Mouse (Mus musculus): ENCODE measurements around the gene Zfp870. TPM values are rescaled to one million over a fixed set of nuclear protein-coding genes. Genes with fewer than 3 reads are reported as not detected.
A peak's percentile ranks its signal among the peaks of the same experiment; 100 is the strongest.

The Zfp870 gene
- polyA plus RNA-seq, 1 experiment: 0.34 TPM

- WGBS: 93% methylated on average over 4 of the region's 4 CpGs
- H3K27ac ChIP-seq (ENCODE audit: control insufficient read depth, insufficient read depth, low read length): no peak overlapping the region
- H3K36me3 ChIP-seq (ENCODE audit: control insufficient read depth, insufficient read depth, low read length): no peaks in the 10 kb centered on the region
- TF ChIP-seq POLR2A (IDR thresholded peaks at IDR 0.05; ENCODE audit: control insufficient read depth, extremely low read depth, insufficient read depth, low read length, poor library complexity) (no peak), CTCF (IDR thresholded peaks at IDR 0.05; ENCODE audit: borderline replicate concordance, control insufficient read depth, extremely low read depth, insufficient read depth, low read length, poor library complexity) (no peak)
- H3K4me1 ChIP-seq (replicated peaks; ENCODE audit: control insufficient read depth, insufficient read depth, low read length): peaks cover 9% of the 10 kb centered on the region
- no peak for DNase-seq
- no peak overlapping the region for H3K4me3 ChIP-seq (ENCODE audit: control insufficient read depth, insufficient read depth, low read length)
- H3K27me3 ChIP-seq (ENCODE audit: control insufficient read depth, insufficient read depth, low read length): no peaks in the 10 kb centered on the region
These were observed 4.0 kb upstream of the Zfp870 start for GRCm38 (mm10) chr17:32895421-32895820.

GRCm38 (mm10) chr17:32893901-32894300 lies 2.5 kb upstream of the Zfp870 start:
- no peaks in the 10 kb centered on the region for H3K36me3 ChIP-seq (ENCODE audit: control insufficient read depth, insufficient read depth, low read length)
- no peak overlapping the region for H3K4me3 ChIP-seq (ENCODE audit: control insufficient read depth, insufficient read depth, low read length)
- DNase-seq: no peak
- no peaks in the 10 kb centered on the region for H3K27me3 ChIP-seq (ENCODE audit: control insufficient read depth, insufficient read depth, low read length)
- peaks cover 10% of the 10 kb centered on the region for H3K4me1 ChIP-seq (replicated peaks; ENCODE audit: control insufficient read depth, insufficient read depth, low read length)
- TF ChIP-seq CTCF (IDR thresholded peaks at IDR 0.05; ENCODE audit: borderline replicate concordance, control insufficient read depth, extremely low read depth, insufficient read depth, low read length, poor library complexity): no peak
- TF ChIP-seq POLR2A (IDR thresholded peaks at IDR 0.05; ENCODE audit: control insufficient read depth, extremely low read depth, insufficient read depth, low read length, poor library complexity): no peak
- H3K27ac ChIP-seq (ENCODE audit: control insufficient read depth, insufficient read depth, low read length): no peak overlapping the region
- 82% methylated on average over 3 of the region's 3 CpGs for WGBS

GRCm38 (mm10) chr17:32890852-32891238 lies 597 bp downstream of the Zfp870 start:
- no peak overlapping the region for H3K27ac ChIP-seq (ENCODE audit: control insufficient read depth, insufficient read depth, low read length)
- WGBS: 6% methylated on average over 11 of the region's 11 CpGs
- peak overlapping the region; percentile 36 for H3K4me3 ChIP-seq (ENCODE audit: control insufficient read depth, insufficient read depth, low read length)
- TF ChIP-seq POLR2A (IDR thresholded peaks at IDR 0.05; ENCODE audit: control insufficient read depth, extremely low read depth, insufficient read depth, low read length, poor library complexity): no peak
- no peak for TF ChIP-seq CTCF (IDR thresholded peaks at IDR 0.05; ENCODE audit: borderline replicate concordance, control insufficient read depth, extremely low read depth, insufficient read depth, low read length, poor library complexity)
- no peak for DNase-seq
- H3K4me1 ChIP-seq (replicated peaks; ENCODE audit: control insufficient read depth, insufficient read depth, low read length): peaks cover 10% of the 10 kb centered on the region
- H3K36me3 ChIP-seq (ENCODE audit: control insufficient read depth, insufficient read depth, low read length): no peaks in the 10 kb centered on the region
- no peaks in the 10 kb centered on the region for H3K27me3 ChIP-seq (ENCODE audit: control insufficient read depth, insufficient read depth, low read length)

GRCm38 (mm10) chr17:32889611-32890010 lies 1.8 kb downstream of the Zfp870 start:
- no peaks in the 10 kb centered on the region for H3K36me3 ChIP-seq (ENCODE audit: control insufficient read depth, insufficient read depth, low read length)
- 98% methylated on average over 6 of the region's 6 CpGs for WGBS
- no peak for TF ChIP-seq POLR2A (IDR thresholded peaks at IDR 0.05; ENCODE audit: control insufficient read depth, extremely low read depth, insufficient read depth, low read length, poor library complexity)
- no peak for TF ChIP-seq CTCF (IDR thresholded peaks at IDR 0.05; ENCODE audit: borderline replicate concordance, control insufficient read depth, extremely low read depth, insufficient read depth, low read length, poor library complexity)
- no peak overlapping the region for H3K4me3 ChIP-seq (ENCODE audit: control insufficient read depth, insufficient read depth, low read length)
- H3K27ac ChIP-seq (ENCODE audit: control insufficient read depth, insufficient read depth, low read length): no peak overlapping the region
- DNase-seq: no peak
- peaks cover 10% of the 10 kb centered on the region for H3K4me1 ChIP-seq (replicated peaks; ENCODE audit: control insufficient read depth, insufficient read depth, low read length)
- no peaks in the 10 kb centered on the region for H3K27me3 ChIP-seq (ENCODE audit: control insufficient read depth, insufficient read depth, low read length)

GRCm38 (mm10) chr17:32880320-32881218 lies 10.9 kb downstream of the Zfp870 start:
- no peak overlapping the region for H3K4me3 ChIP-seq (ENCODE audit: control insufficient read depth, insufficient read depth, low read length)
- no peak overlapping the region for H3K27ac ChIP-seq (ENCODE audit: control insufficient read depth, insufficient read depth, low read length)
- 75% methylated on average over 14 of the region's 14 CpGs for WGBS
- no peak for TF ChIP-seq POLR2A (IDR thresholded peaks at IDR 0.05; ENCODE audit: control insufficient read depth, extremely low read depth, insufficient read depth, low read length, poor library complexity)
- TF ChIP-seq CTCF (IDR thresholded peaks at IDR 0.05; ENCODE audit: borderline replicate concordance, control insufficient read depth, extremely low read depth, insufficient read depth, low read length, poor library complexity): no peak
- no peaks in the 10 kb centered on the region for H3K36me3 ChIP-seq (ENCODE audit: control insufficient read depth, insufficient read depth, low read length)
- H3K4me1 ChIP-seq (replicated peaks; ENCODE audit: control insufficient read depth, insufficient read depth, low read length): no peaks in the 10 kb centered on the region
- no peak for DNase-seq
- no peaks in the 10 kb centered on the region for H3K27me3 ChIP-seq (ENCODE audit: control insufficient read depth, insufficient read depth, low read length)

GRCm38 (mm10) chr17:32878773-32879172 lies 12.7 kb downstream of the Zfp870 start:
- Histone ChIP-seq H3K4me1 (replicated peaks; ENCODE audit: control insufficient read depth, insufficient read depth, low read length) (no peaks in the 10 kb centered on the region), H3K4me3 (ENCODE audit: control insufficient read depth, insufficient read depth, low read length) (no peak overlapping the region), H3K27ac (ENCODE audit: control insufficient read depth, insufficient read depth, low read length) (no peak overlapping the region), H3K36me3 (ENCODE audit: control insufficient read depth, insufficient read depth, low read length) (no peaks in the 10 kb centered on the region), H3K27me3 (ENCODE audit: control insufficient read depth, insufficient read depth, low read length) (no peaks in the 10 kb centered on the region)
- TF ChIP-seq CTCF (IDR thresholded peaks at IDR 0.05; ENCODE audit: borderline replicate concordance, control insufficient read depth, extremely low read depth, insufficient read depth, low read length, poor library complexity): no peak
- WGBS: 97% methylated on average over 11 of the region's 11 CpGs
- no peak for DNase-seq

All from thymus, adult 2 months (tissue).